Mouse (Mus musculus) C2C12 (cell line): Measurements from ENCODE around the gene Zyg11b. TPM values are rescaled to one million over a fixed set of nuclear protein-coding genes. Genes with fewer than 3 reads are reported as not detected.

ENCODE experiments used
- H3K27me3 ChIP-seq: one replicate; pipeline ENCODE4 v1.6.1; 2011; ENCODE audit not compliant: control insufficient read depth, insufficient read depth, insufficient read length
- H3K36me3 ChIP-seq: one replicate; pipeline ENCODE4 v1.6.1; 2011; ENCODE audit not compliant: control insufficient read depth, insufficient read depth
- H3K4me3 ChIP-seq: one replicate; pipeline ENCODE4 v1.5.1; 2011; ENCODE audit warnings: mild to moderate bottlenecking, control low read depth; ENCODE audit not compliant: poor library complexity, insufficient read depth, severe bottlenecking
- H3K79me2 ChIP-seq: one replicate; pipeline ENCODE4 v1.6.1; 2011; ENCODE audit not compliant: control insufficient read depth, insufficient read depth
- H3K79me3 ChIP-seq: one replicate; pipeline ENCODE4 v1.6.1; 2011; ENCODE audit warnings: low read depth, control low read depth
- H3ac ChIP-seq: one replicate; pipeline ENCODE3; 2011; ENCODE audit warnings: low read depth; ENCODE audit not compliant: control insufficient read depth, insufficient read length
- CEBPB ChIP-seq: IDR thresholded peaks from one replicate; pipeline ENCODE4 v1.6.1; 2011; ENCODE audit warnings: low read depth, mild to moderate bottlenecking, control low read depth, moderate library complexity
- CTCF ChIP-seq: IDR thresholded peaks from one replicate; pipeline ENCODE4 v1.5.1; 2011; ENCODE audit not compliant: control insufficient read depth, insufficient read depth, insufficient read length
- FOSL1 ChIP-seq: IDR thresholded peaks from one replicate; pipeline ENCODE4 v1.8.0; 2011; ENCODE audit warnings: mild to moderate bottlenecking, low read length; ENCODE audit not compliant: poor library complexity, insufficient read depth, severe bottlenecking
- MAX ChIP-seq: IDR thresholded peaks from one replicate; pipeline ENCODE4 v1.6.1; 2011; ENCODE audit warnings: mild to moderate bottlenecking, control low read depth
- MYOD1 ChIP-seq: IDR thresholded peaks from one replicate; pipeline ENCODE4 v1.6.1; 2011; ENCODE audit warnings: low read depth; ENCODE audit not compliant: control insufficient read depth, insufficient read length
- MYOG ChIP-seq: IDR thresholded peaks from one replicate; pipeline ENCODE4 v1.6.1; 2011; ENCODE audit not compliant: control insufficient read depth, insufficient read length; ENCODE audit errors: extremely low read depth
- USF1 ChIP-seq: IDR thresholded peaks from one replicate; pipeline ENCODE4 v1.6.1; 2011; ENCODE audit warnings: low read depth, mild to moderate bottlenecking, control low read depth, moderate library complexity
- polyA plus RNA-seq: library from polyadenylated mRNA; unstranded; fragments of >200 nt; fragmentation: generic; extraction: Trizol; gene quantifications from one replicate; pipeline ENCODE4 v1.2.1, GENCODE M21; 2012; ENCODE audit warnings: missing spikeins

Gene Zyg11b
- polyA plus RNA-seq, 1 experiment = 5.4 TPM

DNA sequence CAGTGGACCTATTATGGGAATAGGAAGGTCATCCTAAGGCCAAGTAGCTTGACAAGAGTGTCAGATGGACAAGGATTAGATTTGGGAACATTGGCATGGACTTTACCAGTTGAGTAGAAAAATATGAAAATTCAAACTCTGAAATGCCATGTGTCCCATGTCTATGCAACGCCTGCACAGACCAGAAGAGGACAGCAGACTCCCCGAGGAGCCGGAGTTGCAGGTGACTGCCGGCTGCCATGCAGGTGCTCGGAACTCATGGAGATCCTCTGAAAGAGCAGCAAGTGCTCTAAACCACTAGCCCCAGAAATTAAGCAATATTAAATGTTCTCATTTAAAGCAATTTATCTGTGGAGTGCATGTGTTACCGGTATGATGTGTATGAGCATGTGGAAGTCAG is 47.6 kb downstream of the Zyg11b start:
- no peak overlapping the region for H3ac ChIP-seq
- H3K4me3 ChIP-seq = no peak overlapping the region
- H3K36me3 ChIP-seq = peaks cover 47% of the 10 kb centered on the region
- no peaks in the 10 kb centered on the region for H3K79me2 ChIP-seq
- TF ChIP-seq FOSL1 = no peak
- TF ChIP-seq USF1 = no peak
- TF ChIP-seq MYOG = no peak
- no peak for TF ChIP-seq MAX
- no peak for TF ChIP-seq CTCF
- TF ChIP-seq CEBPB = no peak
- no peak for TF ChIP-seq MYOD1
- H3K27me3 ChIP-seq = no peaks in the 10 kb centered on the region
- H3K79me3 ChIP-seq = no peaks in the 10 kb centered on the region

DNA sequence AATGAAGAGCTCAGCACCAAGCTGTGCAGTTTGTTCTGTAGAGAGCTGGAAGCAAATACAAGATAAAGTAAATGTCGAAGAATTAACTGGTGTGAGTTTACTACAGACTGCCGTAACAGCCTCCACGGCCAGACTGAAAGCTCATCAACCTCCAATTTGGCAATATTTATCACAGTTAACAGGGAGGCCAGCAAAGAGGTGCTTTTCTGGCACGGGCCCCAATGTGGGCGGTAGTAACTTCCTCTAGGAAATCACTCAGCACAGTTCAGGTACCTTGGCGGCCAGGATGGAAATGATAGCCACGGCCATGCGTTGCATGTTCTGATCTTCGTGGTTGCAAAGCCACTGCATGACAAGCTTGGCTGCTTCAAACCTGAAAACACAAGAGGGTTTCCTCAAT is 50.4 kb downstream of the Zyg11b start:
- H3ac ChIP-seq = no peak overlapping the region
- peaks cover 35% of the 10 kb centered on the region for H3K36me3 ChIP-seq
- TF ChIP-seq MYOD1 (no peak), MAX (no peak), USF1 (no peak), FOSL1 (no peak), MYOG (no peak), CTCF (no peak), CEBPB (no peak)

DNA sequence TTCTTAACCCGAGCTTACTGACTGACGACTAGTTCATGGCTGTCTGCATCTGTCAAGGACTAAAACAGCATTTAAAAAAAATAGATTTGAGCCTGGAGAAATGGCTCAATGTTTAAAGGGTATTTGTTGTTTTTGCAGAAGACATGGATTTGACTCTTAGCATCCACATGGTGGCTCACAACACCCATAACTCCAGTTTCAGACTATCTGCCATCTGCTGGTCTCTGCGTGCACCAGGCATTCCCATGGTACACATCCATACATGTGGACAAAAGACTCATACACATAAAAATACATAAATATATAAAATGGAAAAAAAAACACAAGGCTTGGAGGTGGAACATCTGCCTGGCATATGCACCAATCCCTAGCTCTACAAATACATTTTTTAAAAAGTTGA is 51.6 kb downstream of the Zyg11b start:
- Histone ChIP-seq H3K27me3 (no peaks in the 10 kb centered on the region), H3K79me3 (no peaks in the 10 kb centered on the region), H3ac (no peak overlapping the region), H3K36me3 (peaks cover 23% of the 10 kb centered on the region), H3K4me3 (no peak overlapping the region), H3K79me2 (no peaks in the 10 kb centered on the region)
- no peak for TF ChIP-seq FOSL1
- no peak for TF ChIP-seq CTCF
- TF ChIP-seq USF1 = no peak
- no peak for TF ChIP-seq CEBPB
- no peak for TF ChIP-seq MYOG
- TF ChIP-seq MAX = no peak
- TF ChIP-seq MYOD1 = no peak

More for the DNA sequence above, 50.4 kb downstream of the Zyg11b start:
- Histone ChIP-seq H3K27me3 (no peaks in the 10 kb centered on the region), H3K79me3 (no peaks in the 10 kb centered on the region), H3K4me3 (no peak overlapping the region), H3K79me2 (no peaks in the 10 kb centered on the region)

DNA sequence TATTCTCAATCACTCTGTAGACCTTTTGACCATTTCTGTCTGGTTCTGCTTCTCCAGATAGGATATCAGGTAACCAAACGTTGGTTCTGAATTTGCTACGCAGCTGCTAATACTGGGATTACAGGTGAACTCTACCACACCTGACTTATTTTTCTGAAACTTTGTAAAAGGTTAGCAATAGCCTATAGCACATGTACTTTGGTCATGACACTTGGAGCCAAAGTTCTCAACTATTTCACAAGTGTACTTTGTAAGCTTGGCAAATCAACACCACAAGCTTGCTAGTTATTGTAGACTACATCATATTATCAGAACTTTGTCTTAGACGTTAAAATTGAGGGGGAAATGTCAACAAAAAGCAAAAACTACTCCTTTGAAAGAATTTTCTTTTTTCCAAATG is 67.2 kb downstream of the Zyg11b start:
- H3K27me3 ChIP-seq = no peaks in the 10 kb centered on the region
- H3ac ChIP-seq = no peak overlapping the region
- TF ChIP-seq MYOG = no peak
- no peak for TF ChIP-seq MAX
- TF ChIP-seq CTCF = no peak
- TF ChIP-seq CEBPB = no peak
- TF ChIP-seq MYOD1 = no peak
- TF ChIP-seq USF1 = no peak
- no peak for TF ChIP-seq FOSL1
- no peaks in the 10 kb centered on the region for H3K79me2 ChIP-seq
- H3K4me3 ChIP-seq = no peak overlapping the region
- no peaks in the 10 kb centered on the region for H3K79me3 ChIP-seq
- H3K36me3 ChIP-seq = peaks cover 29% of the 10 kb centered on the region

DNA sequence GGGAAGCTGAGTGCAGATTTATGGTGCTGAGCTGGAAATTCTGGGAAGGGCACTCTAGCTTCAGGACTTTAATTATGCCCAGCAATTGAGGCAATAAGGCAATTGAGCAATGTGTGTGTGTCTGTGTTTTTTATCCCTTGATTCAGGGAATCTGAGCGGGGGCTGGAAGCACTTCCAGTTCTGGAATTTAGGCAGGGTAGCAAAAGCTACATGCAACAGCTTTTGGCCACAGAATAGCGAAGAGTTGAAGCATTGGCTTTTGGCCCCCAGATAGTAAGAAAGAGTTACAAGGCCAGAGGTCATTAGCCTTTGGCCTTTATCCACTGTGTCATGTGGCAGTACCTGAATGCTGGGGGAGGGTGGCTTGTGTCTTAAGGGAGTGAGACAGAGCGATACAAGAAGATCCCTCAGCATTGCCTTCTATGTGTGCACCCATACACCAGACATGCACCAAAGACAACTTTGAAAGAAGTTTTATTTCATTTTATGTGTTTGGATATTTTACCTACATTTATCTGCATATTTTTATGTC is 75.5 kb downstream of the Zyg11b start:
- Histone ChIP-seq H3K79me3 (no peaks in the 10 kb centered on the region), H3K4me3 (no peak overlapping the region), H3ac (no peak overlapping the region), H3K36me3 (no peaks in the 10 kb centered on the region), H3K27me3 (no peaks in the 10 kb centered on the region), H3K79me2 (no peaks in the 10 kb centered on the region)
- TF ChIP-seq FOSL1 = no peak
- no peak for TF ChIP-seq MYOD1
- no peak for TF ChIP-seq MYOG
- no peak for TF ChIP-seq MAX
- no peak for TF ChIP-seq USF1
- no peak for TF ChIP-seq CTCF

DNA sequence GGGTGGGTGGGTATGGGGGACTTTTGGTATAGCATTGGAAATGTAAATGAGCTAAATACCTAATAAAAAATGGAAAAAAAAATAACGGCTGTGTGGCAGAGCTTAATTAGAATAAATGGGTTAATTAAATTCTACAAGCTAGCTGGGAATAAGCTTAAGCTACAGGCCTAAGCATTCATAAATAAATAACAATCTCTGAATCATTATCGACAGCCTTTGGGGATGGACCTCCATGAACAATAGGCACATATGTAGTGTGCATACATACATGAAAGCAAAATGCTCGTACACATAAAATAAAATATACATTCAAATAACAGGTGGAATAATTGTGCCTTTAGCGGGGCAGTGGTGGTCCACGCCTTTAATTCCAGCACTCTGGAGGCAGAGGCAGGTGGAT is 78.4 kb downstream of the Zyg11b start:
- no peaks in the 10 kb centered on the region for H3K79me3 ChIP-seq
- peaks cover 3% of the 10 kb centered on the region for H3K27me3 ChIP-seq
- no peaks in the 10 kb centered on the region for H3K79me2 ChIP-seq
- no peak overlapping the region for H3K4me3 ChIP-seq
- no peak overlapping the region for H3ac ChIP-seq
- no peaks in the 10 kb centered on the region for H3K36me3 ChIP-seq
- TF ChIP-seq CEBPB = no peak
- TF ChIP-seq MAX = no peak
- no peak for TF ChIP-seq USF1
- TF ChIP-seq FOSL1 = no peak
- no peak for TF ChIP-seq CTCF
- TF ChIP-seq MYOD1 = no peak
- no peak for TF ChIP-seq MYOG
